Mouse (Mus musculus): ENCODE data around the gene Cenph. TPM values are rescaled to one million over a fixed set of nuclear protein-coding genes. Genes with fewer than 3 reads are reported as not detected.

The Cenph gene
- polyA plus RNA-seq, 1 experiment from 2014 or later = 10.1 TPM

Other genes with a start within 250 kb of the Cenph start
- gene Ocln, start 223.2 kb downstream of the Cenph start, polyA plus RNA-seq (2015; fragmentation: Nextera tagmentation; extraction: Ambion mirVana) = 3.3 and 4.4 TPM in 2 replicates
- 2.4 and 2.5 TPM in 2 replicates for gene Marveld2, start 158.9 kb downstream of the Cenph start, polyA plus RNA-seq (2015; fragmentation: Nextera tagmentation; extraction: Ambion mirVana)
- gene Ak6, start 124.9 kb downstream of the Cenph start, polyA plus RNA-seq (2015; fragmentation: Nextera tagmentation; extraction: Ambion mirVana) = 332 and 337 TPM in 2 replicates
- gene Rad17, start 124.8 kb downstream of the Cenph start, polyA plus RNA-seq (2015; fragmentation: Nextera tagmentation; extraction: Ambion mirVana) = 18.5 and 19.6 TPM in 2 replicates
- 26.0 and 28.5 TPM in 2 replicates for gene Taf9, start 124.3 kb downstream of the Cenph start, polyA plus RNA-seq (2015; fragmentation: Nextera tagmentation; extraction: Ambion mirVana)
- 1.9 and 2.3 TPM in 2 replicates for gene Ccdc125, start 106.2 kb downstream of the Cenph start, polyA plus RNA-seq (2015; fragmentation: Nextera tagmentation; extraction: Ambion mirVana)
- gene Cdk7, start 45.0 kb downstream of the Cenph start, polyA plus RNA-seq (2015; fragmentation: Nextera tagmentation; extraction: Ambion mirVana) = 49.0 and 49.6 TPM in 2 replicates
- gene Mrps36, start 31.2 kb downstream of the Cenph start, polyA plus RNA-seq (2015; fragmentation: Nextera tagmentation; extraction: Ambion mirVana) = 142 and 165 TPM in 2 replicates
- 45.2 and 60.2 TPM in 2 replicates for gene Ccnb1, start 10.7 kb upstream of the Cenph start, polyA plus RNA-seq (2015; fragmentation: Nextera tagmentation; extraction: Ambion mirVana)
- gene Slc30a5, start 57.5 kb upstream of the Cenph start, polyA plus RNA-seq (2015; fragmentation: Nextera tagmentation; extraction: Ambion mirVana) = 35.0 and 40.7 TPM in 2 replicates

Measured in neural tube, embryonic 13.5 days (tissue).